ENCODE assay signal across 24 mouse cellular contexts in genomic region chr13:112326403-112326802, GRCm38 (mm10). TPM values are rescaled to one million over a fixed set of nuclear protein-coding genes. Genes with fewer than 3 reads are reported as not detected.
DNase-seq lines count a peak whose midpoint lies in the region; ATAC-seq and TF ChIP-seq lines count a peak whose summit lies in the region.
"Had no signal": no experiment of that assay in that cellular context is flagged by ENCODE, and none has a peak within 500 bp of the region (broad histone marks: within the 10 kb centered on the region; RNA-seq: fewer than 3 reads in every experiment).

No protein-coding gene starts in this region.

- no peak for TF ChIP-seq CTCF in heart, adult 2 months (IDR thresholded peaks at IDR 0.05)
- TF ChIP-seq CTCF in intestine, postnatal 0 days (IDR thresholded peaks at IDR 0.05; ENCODE audit: low read depth), result no peak

- no peak for ATAC-seq in heart, embryonic 12.5 days (ENCODE audit: insufficient number of reproducible peaks, low FRiP score)
- ATAC-seq in intestine, embryonic 15.5 days, result 0 out of 2 replicates have a peak, but pooled peaks have one; percentile 23
- no peak for ATAC-seq in intestine, postnatal 0 days
- no peak for ATAC-seq in limb, embryonic 15.5 days (ENCODE audit: insufficient number of reproducible peaks, low FRiP score, low TSS enrichment, low read depth)
- ATAC-seq in cerebellum, adult (ENCODE audit: insufficient number of reproducible peaks, low FRiP score, low TSS enrichment), result no peak
- ATAC-seq: activated CD4-positive, CD25-positive, alpha-beta regulatory T cell, adult 4 months; forebrain, embryonic 13.5 days; forebrain, postnatal 0 days; hindbrain, embryonic 16.5 days; inflammation-experienced regulatory T-cells, adult 6 months; Patski had no signal

- no peaks in the 10 kb centered on the region for H3K36me3 ChIP-seq in heart, embryonic 12.5 days
- H3K36me3 ChIP-seq in heart, adult 2 months (ENCODE audit: control insufficient read depth, insufficient read depth, low read length), result no peaks in the 10 kb centered on the region
- no peaks in the 10 kb centered on the region for H3K36me3 ChIP-seq in intestine, embryonic 15.5 days
- H3K36me3 ChIP-seq in intestine, postnatal 0 days (ENCODE audit: control insufficient read depth, insufficient read depth), result no peaks in the 10 kb centered on the region
- H3K36me3 ChIP-seq in limb, embryonic 15.5 days, result no peaks in the 10 kb centered on the region
- H3K36me3 ChIP-seq: hindbrain, embryonic 12.5 days had no signal

- H3K9me3 ChIP-seq in heart, embryonic 12.5 days (replicated peaks), result no peaks in the 10 kb centered on the region
- H3K9me3 ChIP-seq in intestine, embryonic 15.5 days, result no peaks in the 10 kb centered on the region
- H3K9me3 ChIP-seq in intestine, postnatal 0 days (ENCODE audit: control insufficient read depth), result no peaks in the 10 kb centered on the region
- H3K9me3 ChIP-seq in limb, embryonic 15.5 days, result no peaks in the 10 kb centered on the region
- H3K9me3 ChIP-seq: forebrain, embryonic 13.5 days; hindbrain, embryonic 12.5 days had no signal

- intact Hi-C loops in heart, adult 2 months (cut with DNase I), result no loop called here

- WGBS in heart, embryonic 12.5 days, result 80% methylated on average over 7 of the region's 7 CpGs
- WGBS in heart, adult 2 months, result 91% methylated on average over 7 of the region's 7 CpGs
- WGBS in intestine, embryonic 15.5 days, result 77% methylated on average over 7 of the region's 7 CpGs
- WGBS in intestine, postnatal 0 days, result 68% methylated on average over 7 of the region's 7 CpGs
- WGBS in limb, embryonic 15.5 days, result 70% methylated on average over 7 of the region's 7 CpGs

- peak overlapping the region; percentile 90 for H3K27ac ChIP-seq in heart, embryonic 12.5 days (ENCODE audit: poor library complexity, severe bottlenecking)
- H3K27ac ChIP-seq in heart, adult 2 months, result no peak overlapping the region
- H3K27ac ChIP-seq in intestine, embryonic 15.5 days, result no peak overlapping the region
- H3K27ac ChIP-seq in intestine, postnatal 0 days (ENCODE audit: low read depth, low read length), result no peak overlapping the region
- peak overlapping the region; percentile 50; the same call in 1 of the 2 replicates for H3K27ac ChIP-seq in limb, embryonic 15.5 days
- H3K27ac ChIP-seq: forebrain, embryonic 13.5 days had no signal

- no peaks in the 10 kb centered on the region for H3K27me3 ChIP-seq in heart, embryonic 12.5 days (replicated peaks)
- H3K27me3 ChIP-seq in heart, adult 2 months (ENCODE audit: control insufficient read depth, insufficient read depth, low read length), result no peaks in the 10 kb centered on the region
- no peaks in the 10 kb centered on the region for H3K27me3 ChIP-seq in intestine, embryonic 15.5 days (replicated peaks)
- H3K27me3 ChIP-seq in intestine, postnatal 0 days (replicated peaks; ENCODE audit: control insufficient read depth, insufficient read depth, low read length), result no peaks in the 10 kb centered on the region
- H3K27me3 ChIP-seq in limb, embryonic 15.5 days, result no peaks in the 10 kb centered on the region
- H3K27me3 ChIP-seq: CH12.LX; forebrain, embryonic 13.5 days; hindbrain, embryonic 12.5 days; Patski had no signal

- no peaks in the 10 kb centered on the region for H3K79me2 ChIP-seq in heart, adult 2 months (replicated peaks; ENCODE audit: control insufficient read depth, insufficient read depth, low read length)

- H3K4me1 ChIP-seq in heart, embryonic 12.5 days (replicated peaks), result peaks cover 13% of the 10 kb centered on the region
- peaks cover 5% of the 10 kb centered on the region for H3K4me1 ChIP-seq in heart, adult 2 months (ENCODE audit: control insufficient read depth, insufficient read depth, low read length)
- H3K4me1 ChIP-seq in intestine, embryonic 15.5 days (replicated peaks), result peaks cover 14% of the 10 kb centered on the region
- no peaks in the 10 kb centered on the region for H3K4me1 ChIP-seq in intestine, postnatal 0 days (replicated peaks; ENCODE audit: control insufficient read depth, insufficient read depth, low read length)
- peaks cover 38% of the 10 kb centered on the region for H3K4me1 ChIP-seq in limb, embryonic 15.5 days

- no peak for TF ChIP-seq POLR2A in heart, adult 2 months (IDR thresholded peaks at IDR 0.05; ENCODE audit: insufficient read depth, low read depth, low read length)

- TF ChIP-seq EP300 in heart, adult 2 months (IDR thresholded peaks at IDR 0.05; ENCODE audit: insufficient read depth, low read depth, low read length), result no peak

- H3K4me3 ChIP-seq in heart, embryonic 12.5 days, result no peak overlapping the region
- no peak overlapping the region for H3K4me3 ChIP-seq in heart, adult 2 months
- no peak overlapping the region for H3K4me3 ChIP-seq in intestine, embryonic 15.5 days (replicated peaks)
- H3K4me3 ChIP-seq in intestine, postnatal 0 days (ENCODE audit: low read depth, low read length), result no peak overlapping the region
- H3K4me3 ChIP-seq in limb, embryonic 15.5 days, result no peak overlapping the region
- H3K4me3 ChIP-seq: forebrain, embryonic 13.5 days; gastrocnemius, adult 2 months; hindbrain, embryonic 12.5 days had no signal

- DNase-seq in heart, adult 2 months, result no peak
- no peak for DNase-seq in right cerebral cortex, postnatal 25 days
- DNase-seq: adrenal gland, postnatal 14 days; cerebellum, adult 18-20 months; cerebellum, adult 9-11 months; cerebellum, postnatal 36 days; forebrain, postnatal 0 days; gastrocnemius, adult 2 months; gastrocnemius, postnatal 25 days; heart, postnatal 36 days; kidney, adult 18-20 months had no signal

- no peak overlapping the region for H3K9ac ChIP-seq in heart, embryonic 12.5 days
- no peak overlapping the region for H3K9ac ChIP-seq in heart, adult 2 months (ENCODE audit: low read depth, low read length)
- no peak overlapping the region for H3K9ac ChIP-seq in intestine, embryonic 15.5 days
- no peak overlapping the region for H3K9ac ChIP-seq in intestine, postnatal 0 days (ENCODE audit: low read depth, low read length)
- H3K9ac ChIP-seq in limb, embryonic 15.5 days, result no peak overlapping the region
- H3K9ac ChIP-seq: forebrain, embryonic 13.5 days; forebrain, postnatal 0 days; hindbrain, embryonic 12.5 days had no signal

- H3K4me2 ChIP-seq in heart, embryonic 12.5 days, result no peak overlapping the region
- no peak overlapping the region for H3K4me2 ChIP-seq in intestine, embryonic 15.5 days (replicated peaks)
- H3K4me2 ChIP-seq in intestine, postnatal 0 days (replicated peaks; ENCODE audit: low read depth), result no peak overlapping the region
- H3K4me2 ChIP-seq in limb, embryonic 15.5 days, result no peak overlapping the region
- H3K4me2 ChIP-seq: forebrain, embryonic 13.5 days; heart, embryonic 11.5 days; hindbrain, embryonic 12.5 days had no signal

RNA-seq across cellular contexts. Expression of gene Ankrd55, which starts 38.2 kb away (rescaled TPM):
- 0.15 and 0.36 TPM in 2 replicates for polyA plus RNA-seq in heart, embryonic 12.5 days (2016; fragmentation: Nextera tagmentation; extraction: Ambion mirVana)
- 1 to 10 TPM in 1 of 2 experiments, under 1 TPM in 1; 0.57 to 1.6 TPM for total RNA-seq in heart, adult 2 months (2021)
- 0.23 and 0.64 TPM in 2 replicates for polyA plus RNA-seq in heart, adult 2 months (2012; rRNA removed)
- 0.21 and 0.25 TPM in 2 replicates for polyA plus RNA-seq in intestine, embryonic 15.5 days (2015; fragmentation: Nextera tagmentation; extraction: Ambion mirVana)
- 0.37 and 0.47 TPM in 2 replicates for polyA plus RNA-seq in intestine, postnatal 0 days (2015; fragmentation: Nextera tagmentation; extraction: Ambion mirVana)
- polyA plus RNA-seq in limb, embryonic 15.5 days (2015; fragmentation: Nextera tagmentation; extraction: Ambion mirVana), result 0.89 and 1.00 TPM in 2 replicates
- total RNA-seq: gastrocnemius, adult 2 months; gastrocnemius, postnatal 25 days had no signal

Comparison
In these comparisons a context has a peak if more than half of its experiments do, and no peak if none do; other contexts are left out.
1. H3K27ac ChIP-seq: peak in heart, embryonic 12.5 days (single experiment) and limb, embryonic 15.5 days (single experiment); none in heart, adult 2 months (single experiment), intestine, embryonic 15.5 days (single experiment) and intestine, postnatal 0 days (single experiment).